Mouse (Mus musculus) heart, adult 2 months (tissue): ENCODE measurements around the gene Faim.

Experiments used
- CTCF ChIP-seq: fragments of 200-600 bp; IDR thresholded peaks from 2 replicates; pipeline ENCODE4 v1.8.1; 2022; ENCODE audit warnings: antibody characterized with exemption, mild to moderate bottlenecking, moderate library complexity
- EP300 ChIP-seq: fragments of 200-500 bp; IDR thresholded peaks from 2 replicates; pipeline ENCODE4 v1.6.1; 2011; ENCODE audit warnings: low read depth, low read length, control low read depth; ENCODE audit not compliant: insufficient read depth

- TF ChIP-seq CTCF (no peak), EP300 (no peak)
Measured at GRCm38 (mm10) chr9:98973101-98973521, 13.1 kb upstream of the Faim start.
